Mouse (Mus musculus) heart, embryonic 10.5 days (tissue): ENCODE data around the gene 4930590J08Rik. TPM values are rescaled to one million over a fixed set of nuclear protein-coding genes. Genes with fewer than 3 reads are reported as not detected.
"Not testable (repeated sequence)": the region's sequence is repeated elsewhere in the genome, so short reads cannot be mapped to it uniquely, and the experiment has no call there.

Experiments
- DNase-seq: peaks from one replicate; pipeline ENCODE4 v3.0.0-alpha.2; 2017; ENCODE audit warnings: low spot score
- H3K27ac ChIP-seq: fragments of 300-500 bp; sonication (generic); 2 replicates; pipeline ENCODE4 v1.5.1; 2016; ENCODE audit warnings: mild to moderate bottlenecking
- H3K27me3 ChIP-seq: fragments of 300-500 bp; sonication (generic); 2 replicates; pipeline ENCODE4 v1.6.1; 2016; ENCODE audit warnings: mild to moderate bottlenecking; ENCODE audit not compliant: poor library complexity, insufficient read depth, severe bottlenecking
- H3K36me3 ChIP-seq: fragments of 300-500 bp; sonication (generic); 2 replicates; pipeline ENCODE4 v1.6.1; 2016; ENCODE audit warnings: mild to moderate bottlenecking, moderate library complexity
- H3K4me1 ChIP-seq: fragments of 300-500 bp; sonication (generic); 2 replicates; pipeline ENCODE4 v1.6.1; 2016; ENCODE audit warnings: mild to moderate bottlenecking
- H3K4me3 ChIP-seq: fragments of 300-500 bp; sonication (generic); 2 replicates; pipeline ENCODE4 v1.5.1; 2016; ENCODE audit warnings: mild to moderate bottlenecking, moderate library complexity
- H3K9me3 ChIP-seq: fragments of 300-500 bp; sonication (generic); 2 replicates; pipeline ENCODE4 v1.6.1; 2016; ENCODE audit warnings: mild to moderate bottlenecking, moderate library complexity
- WGBS: fragments of 180-500 bp; shearing (Covaris S2); methylation state at CpG from one replicate; pipeline ENCODE4 v1.1.7; 2016; 5-methylcytosine and 5-hydroxymethylcytosine counted together
- polyA plus RNA-seq: library from polyadenylated mRNA; unstranded; fragments of >200 nt; fragmentation: Nextera tagmentation; extraction: Ambion mirVana; gene quantifications from 2 replicates; pipeline ENCODE4 v1.2.1, GENCODE M21; 2016

The 4930590J08Rik gene
- polyA plus RNA-seq, 1 experiment from 2014 or later, result 0.19 TPM

GRCm38 (mm10) chr6:91901505-91901904 lies 1.1 kb upstream of the 4930590J08Rik start:
- peaks cover 48% of the 10 kb centered on the region for H3K36me3 ChIP-seq
- WGBS, result 40% methylated on average over 5 of the region's 5 CpGs
- no peaks in the 10 kb centered on the region for H3K4me1 ChIP-seq
- no peak overlapping the region for H3K27ac ChIP-seq
- H3K4me3 ChIP-seq, result no peak overlapping the region
- H3K9me3 ChIP-seq, result no peaks in the 10 kb centered on the region
- peak; percentile 85 for DNase-seq
- H3K27me3 ChIP-seq, result no peaks in the 10 kb centered on the region

- peaks cover 9% of the 10 kb centered on the region; the same call in 1 of the 2 replicates for H3K27me3 ChIP-seq
- H3K9me3 ChIP-seq, result no peaks in the 10 kb centered on the region
- H3K4me3 ChIP-seq, result no peak overlapping the region
- WGBS, result 84% methylated on average over 10 of the region's 10 CpGs
- DNase-seq, result no peak
- peaks cover 7% of the 10 kb centered on the region; the same call in 1 of the 2 replicates for H3K4me1 ChIP-seq
- no peak overlapping the region for H3K27ac ChIP-seq
- no peaks in the 10 kb centered on the region for H3K36me3 ChIP-seq
Measured at GRCm38 (mm10) chr6:91914011-91914410, 11.4 kb downstream of the 4930590J08Rik start.

- Histone ChIP-seq H3K4me1 (peaks cover 7% of the 10 kb centered on the region; the same call in 1 of the 2 replicates), H3K36me3 (no peaks in the 10 kb centered on the region), H3K4me3 (no peak overlapping the region), H3K27me3 (peaks cover 9% of the 10 kb centered on the region; the same call in 1 of the 2 replicates), H3K27ac (no peak overlapping the region), H3K9me3 (no peaks in the 10 kb centered on the region)
- no peak for DNase-seq
- 24% methylated on average over 4 of the region's 4 CpGs for WGBS
Measured at GRCm38 (mm10) chr6:91917286-91917685, 14.7 kb downstream of the 4930590J08Rik start.

GRCm38 (mm10) chr6:91917716-91918115 lies 15.1 kb downstream of the 4930590J08Rik start:
- peaks cover 7% of the 10 kb centered on the region; the same call in 1 of the 2 replicates for H3K4me1 ChIP-seq
- DNase-seq, result no peak
- peaks cover 9% of the 10 kb centered on the region; the same call in 1 of the 2 replicates for H3K27me3 ChIP-seq
- no peak overlapping the region for H3K27ac ChIP-seq
- H3K9me3 ChIP-seq, result no peaks in the 10 kb centered on the region
- 79% methylated on average over 11 of the region's 11 CpGs for WGBS
- no peak overlapping the region for H3K4me3 ChIP-seq
- H3K36me3 ChIP-seq, result no peaks in the 10 kb centered on the region

GRCm38 (mm10) chr6:91931231-91931630 lies 28.6 kb downstream of the 4930590J08Rik start:
- 80% methylated on average over 5 of the region's 5 CpGs for WGBS

GRCm38 (mm10) chr6:91938491-91938890 lies 35.9 kb downstream of the 4930590J08Rik start:
- Histone ChIP-seq H3K27ac (no peak overlapping the region), H3K4me3 (no peak overlapping the region), H3K27me3 (peaks cover 15% of the 10 kb centered on the region), H3K36me3 (no peaks in the 10 kb centered on the region), H3K9me3 (no peaks in the 10 kb centered on the region), H3K4me1 (0 out of 2 replicates have a peak, but pooled peaks cover 7% of the 10 kb centered on the region)
- DNase-seq, result no peak
- WGBS, result 46% methylated on average over 4 of the region's 4 CpGs

More at GRCm38 (mm10) chr6:91931231-91931630, 28.6 kb downstream of the 4930590J08Rik start:
- H3K27me3 ChIP-seq, result peaks cover 6% of the 10 kb centered on the region
- no peak overlapping the region for H3K4me3 ChIP-seq
- 0 out of 2 replicates have a peak, but pooled peaks cover 4% of the 10 kb centered on the region for H3K4me1 ChIP-seq
- H3K36me3 ChIP-seq, result no peaks in the 10 kb centered on the region
- no peak overlapping the region for H3K27ac ChIP-seq
- H3K9me3 ChIP-seq, result no peaks in the 10 kb centered on the region
- DNase-seq, result no peak

GRCm38 (mm10) chr6:91948426-91948825 lies 45.8 kb downstream of the 4930590J08Rik start:
- 80% methylated on average over 2 of the region's 2 CpGs for WGBS

GRCm38 (mm10) chr6:91958015-91958414 lies 55.4 kb downstream of the 4930590J08Rik start:
- Histone ChIP-seq H3K4me1 (peaks cover 12% of the 10 kb centered on the region; the same call in 1 of the 2 replicates), H3K27me3 (peaks cover 12% of the 10 kb centered on the region; the same call in 1 of the 2 replicates)
- H3K9me3 ChIP-seq, H3K27ac ChIP-seq, H3K36me3 ChIP-seq, DNase-seq, H3K4me3 ChIP-seq: not testable (repeated sequence)
- 20% methylated on average over 2 of the region's 8 CpGs for WGBS

More at GRCm38 (mm10) chr6:91948426-91948825, 45.8 kb downstream of the 4930590J08Rik start:
- Histone ChIP-seq H3K4me1 (no peaks in the 10 kb centered on the region), H3K36me3 (no peaks in the 10 kb centered on the region), H3K4me3 (no peak overlapping the region), H3K27ac (no peak overlapping the region), H3K27me3 (0 out of 2 replicates have a peak, but pooled peaks cover 30% of the 10 kb centered on the region), H3K9me3 (no peaks in the 10 kb centered on the region)
- DNase-seq, result no peak

- 0 out of 2 replicates have a peak overlapping the region, but pooled peaks have one; percentile 27 for H3K4me3 ChIP-seq
- no peak for DNase-seq
- peaks cover 12% of the 10 kb centered on the region; the same call in 1 of the 2 replicates for H3K27me3 ChIP-seq
- no peaks in the 10 kb centered on the region for H3K36me3 ChIP-seq
- 37% methylated on average over 8 of the region's 8 CpGs for WGBS
- peaks cover 12% of the 10 kb centered on the region; the same call in 1 of the 2 replicates for H3K4me1 ChIP-seq
- H3K9me3 ChIP-seq, result no peaks in the 10 kb centered on the region
- peak overlapping the region; percentile 67 for H3K27ac ChIP-seq
Measured at GRCm38 (mm10) chr6:91960028-91960811, 57.6 kb downstream of the 4930590J08Rik start.

- 25% methylated on average over 4 of the region's 4 CpGs for WGBS
- peaks cover 12% of the 10 kb centered on the region; the same call in 1 of the 2 replicates for H3K4me1 ChIP-seq
- no peak for DNase-seq
Measured at GRCm38 (mm10) chr6:91963429-91963828, 60.8 kb downstream of the 4930590J08Rik start.

GRCm38 (mm10) chr6:91965060-91965459 lies 62.5 kb downstream of the 4930590J08Rik start:
- no peaks in the 10 kb centered on the region for H3K36me3 ChIP-seq
- H3K27me3 ChIP-seq, result 0 out of 2 replicates have a peak, but pooled peaks cover 5% of the 10 kb centered on the region
- no peaks in the 10 kb centered on the region for H3K9me3 ChIP-seq
- H3K27ac ChIP-seq, result no peak overlapping the region
- no peak for DNase-seq
- peaks cover 8% of the 10 kb centered on the region; the same call in 1 of the 2 replicates for H3K4me1 ChIP-seq
- 87% methylated on average over 8 of the region's 8 CpGs for WGBS
- H3K4me3 ChIP-seq, result no peak overlapping the region

More at GRCm38 (mm10) chr6:91963429-91963828, 60.8 kb downstream of the 4930590J08Rik start:
- Histone ChIP-seq H3K9me3 (no peaks in the 10 kb centered on the region), H3K27ac (no peak overlapping the region), H3K4me3 (no peak overlapping the region), H3K27me3 (0 out of 2 replicates have a peak, but pooled peaks cover 5% of the 10 kb centered on the region), H3K36me3 (no peaks in the 10 kb centered on the region)

- WGBS, result 48% methylated on average over 6 of the region's 6 CpGs
- H3K27me3 ChIP-seq, result 0 out of 2 replicates have a peak, but pooled peaks cover 5% of the 10 kb centered on the region
Measured at GRCm38 (mm10) chr6:91966006-91966405, 63.4 kb downstream of the 4930590J08Rik start.

GRCm38 (mm10) chr6:91972201-91972646 lies 69.6 kb downstream of the 4930590J08Rik start:
- DNase-seq, result peak; percentile 89
- 24% methylated on average over 9 of the region's 9 CpGs for WGBS

More at GRCm38 (mm10) chr6:91966006-91966405, 63.4 kb downstream of the 4930590J08Rik start:
- Histone ChIP-seq H3K4me3 (no peak overlapping the region), H3K27ac (no peak overlapping the region), H3K4me1 (no peaks in the 10 kb centered on the region), H3K36me3 (no peaks in the 10 kb centered on the region), H3K9me3 (no peaks in the 10 kb centered on the region)
- DNase-seq, result no peak

More at GRCm38 (mm10) chr6:91972201-91972646, 69.6 kb downstream of the 4930590J08Rik start:
- Histone ChIP-seq H3K4me3 (no peak overlapping the region), H3K36me3 (no peaks in the 10 kb centered on the region), H3K27ac (peak overlapping the region; percentile 57), H3K9me3 (no peaks in the 10 kb centered on the region), H3K27me3 (peaks cover 10% of the 10 kb centered on the region; the same call in 1 of the 2 replicates), H3K4me1 (peaks cover 21% of the 10 kb centered on the region)
